Mouse (Mus musculus) limb, embryonic 11.5 days (tissue): Measurements from ENCODE around the gene Atp9a. TPM values are rescaled to one million over a fixed set of nuclear protein-coding genes. Genes with fewer than 3 reads are reported as not detected.
"Not testable (repeated sequence)": the region's sequence is repeated elsewhere in the genome, so short reads cannot be mapped to it uniquely, and the experiment has no call there.

ENCODE experiments used
- ATAC-seq: fragments of 200-750 bp; cut with Nextera tagmentation; 2 replicates; pipeline ENCODE4 v1.8.0; 2017; ENCODE audit warnings: low read depth; ENCODE audit not compliant: insufficient number of reproducible peaks, low FRiP score, low TSS enrichment
- DNase-seq: peaks from one replicate; pipeline ENCODE4 v3.0.0-alpha.2; 2015; ENCODE audit warnings: low spot score
- H3K27ac ChIP-seq: fragments of 300-500 bp; sonication (generic); replicated peaks from 2 replicates; pipeline ENCODE4 v1.5.1; 2014; ENCODE audit warnings: low read depth, mild to moderate bottlenecking, low read length
- H3K27me3 ChIP-seq: fragments of 300-500 bp; sonication (generic); 2 replicates; pipeline ENCODE4 v1.6.1; 2014; ENCODE audit warnings: mild to moderate bottlenecking, low read length, mixed read lengths; ENCODE audit not compliant: control insufficient read depth, insufficient read depth
- H3K36me3 ChIP-seq: fragments of 300-500 bp; sonication (generic); 2 replicates; pipeline ENCODE4 v1.6.1; 2014; ENCODE audit warnings: mild to moderate bottlenecking, low read length, moderate library complexity, mixed read lengths; ENCODE audit not compliant: control insufficient read depth, insufficient read depth
- H3K4me1 ChIP-seq: fragments of 300-500 bp; sonication (generic); 2 replicates; pipeline ENCODE4 v1.6.1; 2014; ENCODE audit warnings: low read length, mixed read lengths; ENCODE audit not compliant: control insufficient read depth, insufficient read depth
- H3K4me2 ChIP-seq: fragments of 300-500 bp; sonication (generic); 2 replicates; pipeline ENCODE4 v1.6.1; 2014; ENCODE audit warnings: low read depth, mild to moderate bottlenecking, moderate library complexity; ENCODE audit not compliant: severe bottlenecking
- H3K4me3 ChIP-seq: fragments of 300-500 bp; sonication (generic); 2 replicates; pipeline ENCODE4 v1.5.1; 2014; ENCODE audit warnings: low read depth, low read length
- H3K9ac ChIP-seq: fragments of 300-500 bp; sonication (generic); 2 replicates; pipeline ENCODE4 v1.6.1; 2014; ENCODE audit warnings: mild to moderate bottlenecking, low read length
- H3K9me3 ChIP-seq: fragments of 300-500 bp; sonication (generic); 2 replicates; pipeline ENCODE4 v1.6.1; 2016; ENCODE audit warnings: low read length; ENCODE audit not compliant: control insufficient read depth
- WGBS: fragments of 180-500 bp; shearing (Covaris S2); extraction: QIAGEN DNeasy Blood & Tissue Kit; methylation state at CpG from one replicate; pipeline ENCODE4 v1.1.7; 2014; 5-methylcytosine and 5-hydroxymethylcytosine counted together
- polyA plus RNA-seq: library from polyadenylated mRNA; unstranded; fragments of >200 nt; fragmentation: Nextera tagmentation; extraction: Ambion mirVana; gene quantifications from 2 replicates; pipeline ENCODE4 v1.2.1, GENCODE M21; 2014

Gene Atp9a
- polyA plus RNA-seq, 1 experiment from 2014 or later, result 7.0 TPM

GRCm38 (mm10) chr2:168761141-168761540, 18.9 kb upstream of the Atp9a start:
- ATAC-seq, result no peak
- H3K4me2 ChIP-seq, result no peak overlapping the region
- H3K4me3 ChIP-seq, result no peak overlapping the region
- no peak overlapping the region for H3K9ac ChIP-seq
- H3K27me3 ChIP-seq, result no peaks in the 10 kb centered on the region
- peaks cover 12% of the 10 kb centered on the region for H3K4me1 ChIP-seq
- 88% methylated on average over 9 of the region's 9 CpGs for WGBS
- no peaks in the 10 kb centered on the region for H3K9me3 ChIP-seq
- H3K36me3 ChIP-seq, result no peaks in the 10 kb centered on the region
- DNase-seq, result no peak
- H3K27ac ChIP-seq, result no peak overlapping the region

- not testable (repeated sequence) for H3K36me3 ChIP-seq, DNase-seq, H3K9me3 ChIP-seq, H3K4me2 ChIP-seq, H3K4me1 ChIP-seq, H3K4me3 ChIP-seq, ATAC-seq, H3K9ac ChIP-seq, H3K27me3 ChIP-seq, H3K27ac ChIP-seq
- 87% methylated on average over 10 of the region's 10 CpGs for WGBS
Observed at GRCm38 (mm10) chr2:168744406-168744805, 2.2 kb upstream of the Atp9a start.

GRCm38 (mm10) chr2:168742649-168743048, 440 bp upstream of the Atp9a start:
- Histone ChIP-seq H3K27ac (no peak overlapping the region), H3K4me1 (no peaks in the 10 kb centered on the region), H3K27me3 (no peaks in the 10 kb centered on the region), H3K4me2 (no peak overlapping the region), H3K36me3 (no peaks in the 10 kb centered on the region), H3K9me3 (no peaks in the 10 kb centered on the region), H3K9ac (no peak overlapping the region), H3K4me3 (no peak overlapping the region)
- 17% methylated on average over 7 of the region's 7 CpGs for WGBS
- ATAC-seq, result no peak
- peak; percentile 79 for DNase-seq

- peak; percentile 83 for DNase-seq
- no peaks in the 10 kb centered on the region for H3K4me1 ChIP-seq
- peak overlapping the region; percentile 86 for H3K4me3 ChIP-seq
- no peak overlapping the region; the same call in 1 of the 2 replicates for H3K27ac ChIP-seq
- H3K36me3 ChIP-seq, result no peaks in the 10 kb centered on the region
- no peaks in the 10 kb centered on the region for H3K9me3 ChIP-seq
- peak overlapping the region; percentile 75 for H3K4me2 ChIP-seq
- 1% methylated on average over 38 of the region's 108 CpGs for WGBS
- H3K27me3 ChIP-seq, result no peaks in the 10 kb centered on the region
- peak; percentile 73 for ATAC-seq
- peak overlapping the region; percentile 72 for H3K9ac ChIP-seq
Observed at GRCm38 (mm10) chr2:168741273-168742058, 743 bp downstream of the Atp9a start.

GRCm38 (mm10) chr2:168740496-168740895, 1.7 kb downstream of the Atp9a start:
- H3K4me2 ChIP-seq, result peak overlapping the region; percentile 75; the same call in 1 of the 2 replicates
- no peaks in the 10 kb centered on the region for H3K36me3 ChIP-seq
- no peak overlapping the region for H3K9ac ChIP-seq
- no peaks in the 10 kb centered on the region for H3K9me3 ChIP-seq
- no peak for ATAC-seq
- H3K27ac ChIP-seq, result no peak overlapping the region
- 88% methylated on average over 10 of the region's 10 CpGs for WGBS
- DNase-seq, result no peak
- H3K27me3 ChIP-seq, result no peaks in the 10 kb centered on the region
- no peak overlapping the region for H3K4me3 ChIP-seq
- no peaks in the 10 kb centered on the region for H3K4me1 ChIP-seq

- Histone ChIP-seq H3K4me2 (no peak overlapping the region), H3K27ac (no peak overlapping the region), H3K9ac (no peak overlapping the region), H3K4me3 (no peak overlapping the region), H3K9me3 (no peaks in the 10 kb centered on the region), H3K4me1 (no peaks in the 10 kb centered on the region), H3K27me3 (no peaks in the 10 kb centered on the region), H3K36me3 (no peaks in the 10 kb centered on the region)
- ATAC-seq, result no peak
- WGBS, result 89% methylated on average over 1 of the region's 1 CpGs
- no peak for DNase-seq
Observed at GRCm38 (mm10) chr2:168738854-168739253, 3.4 kb downstream of the Atp9a start.

- H3K27ac ChIP-seq, result no peak overlapping the region
- H3K4me2 ChIP-seq, result no peak overlapping the region
- ATAC-seq (no peak), DNase-seq (no peak)
- H3K36me3 ChIP-seq, result no peaks in the 10 kb centered on the region
- no peak overlapping the region for H3K9ac ChIP-seq
- WGBS, result 82% methylated on average over 10 of the region's 10 CpGs
- H3K4me1 ChIP-seq, result no peaks in the 10 kb centered on the region
- no peaks in the 10 kb centered on the region for H3K27me3 ChIP-seq
- H3K4me3 ChIP-seq, result no peak overlapping the region
- no peaks in the 10 kb centered on the region for H3K9me3 ChIP-seq
Observed at GRCm38 (mm10) chr2:168737878-168738277, 4.3 kb downstream of the Atp9a start.

GRCm38 (mm10) chr2:168734023-168734422, 8.2 kb downstream of the Atp9a start:
- no peak overlapping the region for H3K27ac ChIP-seq
- H3K9me3 ChIP-seq, result no peaks in the 10 kb centered on the region
- no peak overlapping the region for H3K4me3 ChIP-seq
- DNase-seq, result no peak
- no peak overlapping the region for H3K4me2 ChIP-seq
- no peaks in the 10 kb centered on the region for H3K27me3 ChIP-seq
- no peaks in the 10 kb centered on the region for H3K36me3 ChIP-seq
- WGBS, result 56% methylated on average over 11 of the region's 11 CpGs
- H3K4me1 ChIP-seq, result no peaks in the 10 kb centered on the region
- no peak for ATAC-seq
- no peak overlapping the region for H3K9ac ChIP-seq

- H3K9me3 ChIP-seq, result no peaks in the 10 kb centered on the region
- no peaks in the 10 kb centered on the region for H3K4me1 ChIP-seq
- no peaks in the 10 kb centered on the region for H3K27me3 ChIP-seq
- 68% methylated on average over 8 of the region's 8 CpGs for WGBS
- ATAC-seq (no peak), DNase-seq (no peak)
- H3K4me3 ChIP-seq, result no peak overlapping the region
- H3K27ac ChIP-seq, result no peak overlapping the region
- H3K9ac ChIP-seq, result no peak overlapping the region
- H3K4me2 ChIP-seq, result no peak overlapping the region
- H3K36me3 ChIP-seq, result no peaks in the 10 kb centered on the region
Observed at GRCm38 (mm10) chr2:168731258-168731657, 11.0 kb downstream of the Atp9a start.
